Mouse (Mus musculus) left cerebral cortex, postnatal 10 days (tissue): ENCODE data around the gene BC035947. TPM values are rescaled to one million over a fixed set of nuclear protein-coding genes. Genes with fewer than 3 reads are reported as not detected.
A peak's percentile ranks its signal among the peaks of the same experiment; 100 is the strongest.
"Not testable (repeated sequence)": the region's sequence is repeated elsewhere in the genome, so short reads cannot be mapped to it uniquely, and the experiment has no call there.

ENCODE experiments used
- DNase-seq, 2 experiments: peaks; one replicate each; pipeline ENCODE4 v3.0.0; 2021 to 2022; ENCODE audit warnings: low spot score in 2 of 2, mixed read lengths in 1 of 2; ENCODE audit errors: extremely low spot score in 1 of 2
- intact Hi-C: fragments of 180-260 bp; cut with DNase I; formaldehyde crosslinking; loops from one replicate; pipeline ENCODE4 v1.15.1; 2025
- total RNA-seq, 2 experiments: library from RNA; stranded (reverse); gene quantifications; 2 replicates each; pipeline ENCODE4 v1.2.3; 2021

Gene BC035947
- under 1 TPM; 0.11 to 0.28 TPM for total RNA-seq

- DNase-seq, result peak in 1 of 2 experiments; percentile 47
- intact Hi-C loops, result no loop called here
Observed at GRCm38 (mm10) chr1:78511621-78512160, at the start of gene BC035947. Gene BC035947, minus strand, starts transcription at chr1:78512158.

GRCm38 (mm10) chr1:78554012-78554666, 42.2 kb upstream of the BC035947 start:
- intact Hi-C loops, result no loop called here
- no peak for DNase-seq

GRCm38 (mm10) chr1:78548961-78549360, 37.0 kb upstream of the BC035947 start:
- DNase-seq, result no peak

GRCm38 (mm10) chr1:78546258-78546657, 34.3 kb upstream of the BC035947 start:
- intact Hi-C loops, result no loop called here
- DNase-seq, result no peak

More at GRCm38 (mm10) chr1:78548961-78549360, 37.0 kb upstream of the BC035947 start:
- intact Hi-C loops, result no loop called here

- intact Hi-C loops, DNase-seq: not testable (repeated sequence)
Observed at GRCm38 (mm10) chr1:78543631-78544030, 31.7 kb upstream of the BC035947 start.

GRCm38 (mm10) chr1:78539166-78539565, 27.2 kb upstream of the BC035947 start:
- intact Hi-C loops, result loop anchor here (5.0 kb wide), 2 partner anchors 118 to 148 kb away; partner anchors contain the start of genes Acsl3 and Utp14b
- DNase-seq, result no peak

- no peak for DNase-seq
Observed at GRCm38 (mm10) chr1:78538396-78538795, 26.4 kb upstream of the BC035947 start.

GRCm38 (mm10) chr1:78537494-78538010, 25.6 kb upstream of the BC035947 start:
- peak; percentile 61 to 79 for DNase-seq
- intact Hi-C loops, result loop anchor here (5.0 kb wide), 2 partner anchors 120 to 150 kb away; partner anchors contain the start of genes Acsl3 and Utp14b

More at GRCm38 (mm10) chr1:78538396-78538795, 26.4 kb upstream of the BC035947 start:
- intact Hi-C loops, result loop anchor here (5.0 kb wide), 2 partner anchors 119 to 149 kb away; partner anchors contain the start of genes Acsl3 and Utp14b

GRCm38 (mm10) chr1:78536310-78537164, 24.6 kb upstream of the BC035947 start:
- intact Hi-C loops, result loop anchor here (5.0 kb wide), 2 partner anchors 121 to 151 kb away; partner anchors contain the start of genes Acsl3 and Utp14b

GRCm38 (mm10) chr1:78534428-78535150, 22.6 kb upstream of the BC035947 start:
- intact Hi-C loops, result loop anchor here (5.0 kb wide), 2 partner anchors 123 to 153 kb away; partner anchors contain the start of genes Acsl3 and Utp14b
- DNase-seq, result no peak

More at GRCm38 (mm10) chr1:78536310-78537164, 24.6 kb upstream of the BC035947 start:
- DNase-seq, result peak; percentile 73 to 82

- DNase-seq, result no peak
- intact Hi-C loops, result no loop called here
Observed at GRCm38 (mm10) chr1:78532184-78532800, 20.3 kb upstream of the BC035947 start.

- intact Hi-C loops, result no loop called here
- no peak for DNase-seq
Observed at GRCm38 (mm10) chr1:78530500-78531215, 18.7 kb upstream of the BC035947 start.

GRCm38 (mm10) chr1:78529011-78529410, 17.1 kb upstream of the BC035947 start:
- DNase-seq, result no peak
- intact Hi-C loops, result loop anchor here (10.0 kb wide), 1 partner anchor 1156 kb away; no protein-coding TSS in a partner anchor

GRCm38 (mm10) chr1:78528356-78528755, 16.4 kb upstream of the BC035947 start:
- intact Hi-C loops, result loop anchor here (10.0 kb wide), 1 partner anchor 1156 kb away; no protein-coding TSS in a partner anchor
- no peak for DNase-seq

GRCm38 (mm10) chr1:78525189-78525886, 13.4 kb upstream of the BC035947 start:
- peak; percentile 38 to 73 for DNase-seq
- intact Hi-C loops, result loop anchor here (10.0 kb wide), 1 partner anchor 1159 kb away; no protein-coding TSS in a partner anchor

- intact Hi-C loops, result no loop called here
- DNase-seq, result no peak
Observed at GRCm38 (mm10) chr1:78518907-78519306, 6.9 kb upstream of the BC035947 start.
